In the genomic region with DNA sequence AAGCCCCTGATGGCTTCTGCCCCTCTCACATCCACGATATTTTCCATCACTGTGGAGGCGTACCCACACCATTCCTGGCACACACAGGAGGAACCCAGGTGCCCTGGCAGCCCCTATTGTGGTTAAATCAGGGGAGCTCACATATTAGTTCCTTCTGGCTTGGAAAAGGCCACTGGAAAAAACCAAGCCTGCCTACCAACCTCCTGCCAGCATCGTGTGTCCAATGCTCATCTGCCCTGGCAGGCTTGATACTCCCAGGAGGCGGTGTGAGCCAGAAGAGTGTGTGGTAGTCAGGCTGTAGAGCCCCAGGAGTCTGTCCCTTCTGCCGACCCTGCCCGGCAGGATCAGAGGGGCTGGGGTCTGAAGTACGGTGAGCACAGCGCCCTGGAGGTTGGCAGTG, we compare ENCODE assay signal across 25 mouse cellular contexts.
"Had no signal": no experiment of that assay in that cellular context is flagged by ENCODE, and none has a peak within 500 bp of the region (broad histone marks: within the 10 kb centered on the region; RNA-seq: fewer than 3 reads in every experiment).

No protein-coding gene starts in this region.

- H3K36me3 ChIP-seq: limb, embryonic 10.5 days; limb, embryonic 13.5 days; liver, embryonic 12.5 days; liver, embryonic 15.5 days; lung, embryonic 15.5 days; neural tube, embryonic 13.5 days; stomach, embryonic 15.5 days had no signal

- DNase-seq: kidney, adult 2 months; kidney, postnatal 25 days; layer of hippocampus, adult 9-11 months; layer of hippocampus, postnatal 36 days; liver; lung, adult 18-20 months; lung, postnatal 10 days; lung, postnatal 36 days; midbrain, embryonic 14.5 days; retina, postnatal 1 day; right cerebral cortex, postnatal 25 days; spleen, adult 18-20 months; thymus, postnatal 25 days had no signal

- H3K4me2 ChIP-seq: limb, embryonic 13.5 days; liver, embryonic 12.5 days; liver, embryonic 15.5 days; lung, embryonic 15.5 days; neural tube, embryonic 13.5 days; stomach, embryonic 15.5 days had no signal

- ATAC-seq: liver, embryonic 12.5 days had no signal

- H3K27me3 ChIP-seq: limb, embryonic 13.5 days; liver, embryonic 12.5 days; liver, embryonic 15.5 days; lung, embryonic 15.5 days; neural tube, embryonic 13.5 days; stomach, embryonic 15.5 days had no signal

- H3K9ac ChIP-seq: limb, embryonic 13.5 days; liver, embryonic 12.5 days; liver, embryonic 15.5 days; lung, embryonic 15.5 days; neural tube, embryonic 13.5 days; stomach, embryonic 15.5 days had no signal

- H3K4me1 ChIP-seq: liver, embryonic 12.5 days; liver, embryonic 15.5 days; megakaryocyte, embryonic 14.5 days; neural tube, embryonic 13.5 days; stomach, embryonic 15.5 days had no signal

- H3K27ac ChIP-seq: kidney, postnatal 0 days; layer of hippocampus, adult 2 months; left cerebral cortex, adult 2 months; limb, embryonic 10.5 days; limb, embryonic 13.5 days; liver, embryonic 12.5 days; liver, embryonic 15.5 days; lung, embryonic 15.5 days; neural tube, embryonic 13.5 days; stomach, embryonic 15.5 days had no signal

- H3K4me3 ChIP-seq: layer of hippocampus, adult 2 months; left cerebral cortex, adult 2 months; limb, embryonic 10.5 days; limb, embryonic 13.5 days; liver, embryonic 12.5 days; liver, embryonic 15.5 days; lung, embryonic 15.5 days; megakaryocyte, embryonic 14.5 days; myocyte; neural tube, embryonic 13.5 days; stomach, embryonic 15.5 days had no signal

- H3K9me3 ChIP-seq: limb, embryonic 10.5 days; limb, embryonic 13.5 days; liver, embryonic 12.5 days; liver, embryonic 15.5 days; lung, embryonic 15.5 days; neural tube, embryonic 13.5 days; stomach, embryonic 15.5 days had no signal
